Mouse (Mus musculus): ENCODE measurements around the gene Tcte2. TPM values are rescaled to one million over a fixed set of nuclear protein-coding genes. Genes with fewer than 3 reads are reported as not detected.
A peak's percentile ranks its signal among the peaks of the same experiment; 100 is the strongest.

The Tcte2 gene
- polyA plus RNA-seq, 1 experiment from 2014 or later, result 4.9 TPM

GRCm38 (mm10) chr17:13700131-13701016, 61.3 kb downstream of the Tcte2 start:
- 0 out of 2 replicates have a peak, but pooled peaks cover 5% of the 10 kb centered on the region for H3K9me3 ChIP-seq (replicated peaks)
- H3K4me3 ChIP-seq, result no peak overlapping the region
- peaks cover 43% of the 10 kb centered on the region for H3K4me1 ChIP-seq (replicated peaks)
- WGBS, result 14% methylated on average over 4 of the region's 4 CpGs
- peak; percentile 80 for ATAC-seq (ENCODE audit: insufficient number of reproducible peaks, low FRiP score)
- H3K4me2 ChIP-seq, result no peak overlapping the region
- no peaks in the 10 kb centered on the region for H3K27me3 ChIP-seq (replicated peaks)
- H3K9ac ChIP-seq, result no peak overlapping the region
- peak overlapping the region; percentile 78 for H3K27ac ChIP-seq (ENCODE audit: poor library complexity, severe bottlenecking)
- H3K36me3 ChIP-seq, result no peaks in the 10 kb centered on the region

DNA sequence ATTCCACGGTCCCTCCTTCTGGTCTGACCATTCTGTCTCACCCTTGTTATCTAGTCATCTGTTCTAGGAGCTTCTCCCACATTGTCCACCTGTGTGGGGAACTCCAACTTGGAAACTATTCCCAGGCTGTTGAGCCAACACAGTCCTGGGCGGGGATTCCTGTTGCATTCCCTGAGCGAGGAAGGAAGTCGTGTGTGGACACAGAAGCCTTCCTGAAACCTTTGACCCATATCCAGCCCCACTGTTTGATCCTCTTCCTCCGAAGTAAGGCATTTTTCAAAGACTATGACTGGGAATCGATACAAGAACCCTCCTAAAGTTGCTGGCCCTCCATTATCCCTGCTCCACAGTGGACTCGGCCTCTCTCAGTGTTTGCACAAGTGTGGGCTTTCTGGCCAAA, 61.9 kb downstream of the Tcte2 start:
- Histone ChIP-seq H3K4me1 (replicated peaks) (peaks cover 39% of the 10 kb centered on the region), H3K36me3 (no peaks in the 10 kb centered on the region), H3K9ac (no peak overlapping the region), H3K4me2 (no peak overlapping the region), H3K9me3 (replicated peaks) (0 out of 2 replicates have a peak, but pooled peaks cover 5% of the 10 kb centered on the region), H3K27me3 (replicated peaks) (no peaks in the 10 kb centered on the region), H3K4me3 (no peak overlapping the region), H3K27ac (ENCODE audit: poor library complexity, severe bottlenecking) (peak overlapping the region; percentile 78)
- ATAC-seq (ENCODE audit: insufficient number of reproducible peaks, low FRiP score), result peak; percentile 61
- whole genome bisulfite sequencing, result 37% methylated on average over 7 of the region's 7 CpGs

DNA sequence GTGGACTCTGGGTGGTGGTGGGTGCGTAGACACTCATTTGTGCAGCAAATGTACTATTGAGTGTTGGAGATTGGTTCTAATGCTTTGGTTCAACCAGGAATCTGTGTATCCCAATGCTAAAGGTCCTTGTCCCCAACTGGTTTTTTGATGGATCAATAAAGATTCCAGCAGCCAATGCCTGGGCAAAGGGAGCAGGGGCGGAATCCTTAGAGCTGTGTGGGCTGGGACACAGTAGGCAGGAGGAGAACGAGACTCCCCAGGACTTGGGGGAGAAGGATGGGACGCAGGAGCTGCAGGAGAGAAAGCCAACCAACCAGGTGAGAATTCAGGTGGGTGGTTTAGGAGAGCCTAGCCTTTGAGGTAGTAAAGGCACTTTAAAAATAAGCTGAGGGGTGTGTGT, 63.4 kb downstream of the Tcte2 start:
- Histone ChIP-seq H3K4me2 (no peak overlapping the region), H3K27ac (ENCODE audit: poor library complexity, severe bottlenecking) (no peak overlapping the region), H3K4me3 (no peak overlapping the region), H3K9me3 (replicated peaks) (0 out of 2 replicates have a peak, but pooled peaks cover 5% of the 10 kb centered on the region), H3K27me3 (replicated peaks) (no peaks in the 10 kb centered on the region), H3K4me1 (replicated peaks) (peaks cover 27% of the 10 kb centered on the region), H3K9ac (no peak overlapping the region), H3K36me3 (no peaks in the 10 kb centered on the region)
- 83% methylated on average over 4 of the region's 4 CpGs for WGBS
- no peak for ATAC-seq (ENCODE audit: insufficient number of reproducible peaks, low FRiP score)

DNA sequence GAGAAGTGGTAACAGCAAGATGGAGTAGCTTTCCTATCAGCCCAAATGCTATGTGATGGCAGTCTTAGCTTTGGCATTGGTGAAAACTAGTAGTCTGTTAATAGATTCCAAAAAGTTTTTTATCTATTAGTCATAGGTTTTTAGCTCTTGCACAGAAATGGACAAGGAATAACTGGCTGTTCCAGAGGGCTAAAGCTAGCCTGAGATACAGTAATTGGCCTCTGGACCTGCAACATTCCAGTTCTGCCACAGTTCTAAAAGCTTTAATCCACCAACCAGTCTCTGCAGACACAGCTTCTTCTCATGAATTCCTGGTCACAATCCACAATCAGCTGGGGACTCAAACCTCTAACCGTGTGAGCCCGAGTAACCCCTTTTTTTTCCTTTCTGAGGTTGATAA, 64.0 kb downstream of the Tcte2 start:
- H3K27me3 ChIP-seq (replicated peaks), result no peaks in the 10 kb centered on the region
- no peak for ATAC-seq (ENCODE audit: insufficient number of reproducible peaks, low FRiP score)
- H3K4me3 ChIP-seq, result no peak overlapping the region
- H3K9ac ChIP-seq, result no peak overlapping the region
- H3K27ac ChIP-seq (ENCODE audit: poor library complexity, severe bottlenecking), result no peak overlapping the region
- peaks cover 26% of the 10 kb centered on the region for H3K4me1 ChIP-seq (replicated peaks)
- WGBS, result 64% methylated on average over 2 of the region's 2 CpGs
- H3K4me2 ChIP-seq, result no peak overlapping the region
- H3K9me3 ChIP-seq (replicated peaks), result 0 out of 2 replicates have a peak, but pooled peaks cover 5% of the 10 kb centered on the region
- no peaks in the 10 kb centered on the region for H3K36me3 ChIP-seq

GRCm38 (mm10) chr17:13695881-13696280, 65.7 kb downstream of the Tcte2 start:
- Histone ChIP-seq H3K9me3 (replicated peaks) (no peaks in the 10 kb centered on the region), H3K36me3 (no peaks in the 10 kb centered on the region), H3K4me2 (no peak overlapping the region), H3K9ac (no peak overlapping the region), H3K4me1 (replicated peaks) (peaks cover 22% of the 10 kb centered on the region), H3K27me3 (replicated peaks) (no peaks in the 10 kb centered on the region), H3K27ac (ENCODE audit: poor library complexity, severe bottlenecking) (no peak overlapping the region), H3K4me3 (no peak overlapping the region)
- no peak for ATAC-seq (ENCODE audit: insufficient number of reproducible peaks, low FRiP score)
- 71% methylated on average over 5 of the region's 5 CpGs for WGBS

GRCm38 (mm10) chr17:13695211-13695610, 66.4 kb downstream of the Tcte2 start:
- Histone ChIP-seq H3K4me1 (replicated peaks) (peaks cover 15% of the 10 kb centered on the region), H3K36me3 (no peaks in the 10 kb centered on the region), H3K4me3 (no peak overlapping the region), H3K9ac (no peak overlapping the region), H3K4me2 (no peak overlapping the region), H3K9me3 (replicated peaks) (no peaks in the 10 kb centered on the region), H3K27me3 (replicated peaks) (no peaks in the 10 kb centered on the region), H3K27ac (ENCODE audit: poor library complexity, severe bottlenecking) (no peak overlapping the region)
- no peak for ATAC-seq (ENCODE audit: insufficient number of reproducible peaks, low FRiP score)
- WGBS, result 92% methylated on average over 2 of the region's 2 CpGs

DNA sequence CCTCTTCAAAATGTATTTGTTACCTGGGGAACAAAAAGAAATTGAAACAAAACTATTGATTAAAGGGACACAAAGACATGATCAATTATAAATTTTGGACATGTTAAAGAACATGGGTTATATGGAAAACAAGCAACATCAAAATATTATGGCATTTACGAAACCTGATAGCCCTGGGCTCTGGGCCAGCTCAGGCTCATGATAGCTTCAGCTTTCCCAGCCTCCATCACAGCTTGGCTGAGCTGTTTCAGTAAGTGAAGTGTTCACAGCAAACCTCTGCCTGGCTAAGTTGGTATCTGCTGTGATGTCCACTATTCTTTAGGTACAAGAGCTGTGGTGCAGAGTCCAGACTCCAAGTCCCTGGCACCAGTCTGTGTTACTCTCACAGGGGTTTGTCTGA, 67.4 kb downstream of the Tcte2 start:
- WGBS, result 86% methylated on average over 1 of the region's 1 CpGs

DNA sequence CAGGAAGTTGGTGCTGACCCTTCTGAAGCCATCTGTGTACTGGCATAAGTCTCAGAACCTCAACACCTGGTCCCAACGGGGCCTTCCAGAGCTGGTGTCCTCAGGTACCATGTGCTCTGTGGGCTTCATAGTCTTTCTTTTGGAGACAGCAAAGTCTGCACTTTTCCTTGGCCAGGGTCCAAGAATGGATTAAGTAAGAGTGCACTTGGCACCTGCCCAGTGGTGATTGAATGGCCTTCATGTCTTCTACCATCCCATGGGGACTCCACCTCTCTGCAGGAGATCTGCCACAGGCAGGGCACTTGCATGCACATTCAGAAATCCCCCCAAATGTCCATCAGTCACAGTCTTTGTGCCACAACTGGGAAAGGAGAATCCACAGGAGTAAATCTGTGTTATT, 74.0 kb downstream of the Tcte2 start:
- Histone ChIP-seq H3K9ac (no peak overlapping the region), H3K4me2 (no peak overlapping the region), H3K9me3 (replicated peaks) (no peaks in the 10 kb centered on the region), H3K27ac (ENCODE audit: poor library complexity, severe bottlenecking) (no peak overlapping the region), H3K4me3 (no peak overlapping the region), H3K36me3 (no peaks in the 10 kb centered on the region), H3K4me1 (replicated peaks) (peaks cover 19% of the 10 kb centered on the region), H3K27me3 (replicated peaks) (no peaks in the 10 kb centered on the region)
- no peak for ATAC-seq (ENCODE audit: insufficient number of reproducible peaks, low FRiP score)
- 79% methylated on average over 1 of the region's 1 CpGs for WGBS

More for the DNA sequence above, 67.4 kb downstream of the Tcte2 start:
- Histone ChIP-seq H3K27ac (ENCODE audit: poor library complexity, severe bottlenecking) (no peak overlapping the region), H3K4me2 (no peak overlapping the region), H3K4me3 (no peak overlapping the region), H3K4me1 (replicated peaks) (peaks cover 5% of the 10 kb centered on the region), H3K9me3 (replicated peaks) (no peaks in the 10 kb centered on the region), H3K36me3 (no peaks in the 10 kb centered on the region), H3K27me3 (replicated peaks) (no peaks in the 10 kb centered on the region), H3K9ac (no peak overlapping the region)
- ATAC-seq (ENCODE audit: insufficient number of reproducible peaks, low FRiP score), result no peak

- ATAC-seq (ENCODE audit: insufficient number of reproducible peaks, low FRiP score), result no peak
- Histone ChIP-seq H3K9me3 (replicated peaks) (no peaks in the 10 kb centered on the region), H3K4me2 (no peak overlapping the region), H3K27ac (ENCODE audit: poor library complexity, severe bottlenecking) (no peak overlapping the region), H3K36me3 (no peaks in the 10 kb centered on the region), H3K9ac (no peak overlapping the region), H3K4me3 (no peak overlapping the region), H3K4me1 (replicated peaks) (peaks cover 23% of the 10 kb centered on the region), H3K27me3 (replicated peaks) (no peaks in the 10 kb centered on the region)
- WGBS, result 75% methylated on average over 4 of the region's 4 CpGs
Observed at GRCm38 (mm10) chr17:13687086-13687485, 74.5 kb downstream of the Tcte2 start.

- Histone ChIP-seq H3K4me1 (replicated peaks) (peaks cover 30% of the 10 kb centered on the region), H3K9ac (no peak overlapping the region), H3K27me3 (replicated peaks) (no peaks in the 10 kb centered on the region), H3K9me3 (replicated peaks) (no peaks in the 10 kb centered on the region), H3K4me3 (no peak overlapping the region), H3K27ac (ENCODE audit: poor library complexity, severe bottlenecking) (no peak overlapping the region), H3K4me2 (no peak overlapping the region), H3K36me3 (no peaks in the 10 kb centered on the region)
- no peak for ATAC-seq (ENCODE audit: insufficient number of reproducible peaks, low FRiP score)
- 70% methylated on average over 3 of the region's 3 CpGs for WGBS
Observed at GRCm38 (mm10) chr17:13685621-13686020, 76.0 kb downstream of the Tcte2 start.

GRCm38 (mm10) chr17:13684256-13684655, 77.4 kb downstream of the Tcte2 start:
- WGBS, result 58% methylated on average over 7 of the region's 7 CpGs
- peak overlapping the region; percentile 96 for H3K27ac ChIP-seq (ENCODE audit: poor library complexity, severe bottlenecking)
- no peak overlapping the region for H3K4me3 ChIP-seq
- H3K9ac ChIP-seq, result no peak overlapping the region; the same call in 1 of the 2 replicates
- H3K4me1 ChIP-seq (replicated peaks), result peaks cover 40% of the 10 kb centered on the region
- ATAC-seq (ENCODE audit: insufficient number of reproducible peaks, low FRiP score), result no peak
- H3K36me3 ChIP-seq, result 0 out of 2 replicates have a peak, but pooled peaks cover 3% of the 10 kb centered on the region
- no peaks in the 10 kb centered on the region for H3K27me3 ChIP-seq (replicated peaks)
- H3K9me3 ChIP-seq (replicated peaks), result no peaks in the 10 kb centered on the region
- 0 out of 2 replicates have a peak overlapping the region, but pooled peaks have one; percentile 64 for H3K4me2 ChIP-seq

Measured in heart, embryonic 12.5 days (tissue).